Mouse (Mus musculus): ENCODE data around the gene Prmt2. TPM values are rescaled to one million over a fixed set of nuclear protein-coding genes. Genes with fewer than 3 reads are reported as not detected.

Prmt2 gene
- polyA plus RNA-seq (2012; rRNA removed) = 28.7 and 30.0 TPM in 2 replicates

DNA sequence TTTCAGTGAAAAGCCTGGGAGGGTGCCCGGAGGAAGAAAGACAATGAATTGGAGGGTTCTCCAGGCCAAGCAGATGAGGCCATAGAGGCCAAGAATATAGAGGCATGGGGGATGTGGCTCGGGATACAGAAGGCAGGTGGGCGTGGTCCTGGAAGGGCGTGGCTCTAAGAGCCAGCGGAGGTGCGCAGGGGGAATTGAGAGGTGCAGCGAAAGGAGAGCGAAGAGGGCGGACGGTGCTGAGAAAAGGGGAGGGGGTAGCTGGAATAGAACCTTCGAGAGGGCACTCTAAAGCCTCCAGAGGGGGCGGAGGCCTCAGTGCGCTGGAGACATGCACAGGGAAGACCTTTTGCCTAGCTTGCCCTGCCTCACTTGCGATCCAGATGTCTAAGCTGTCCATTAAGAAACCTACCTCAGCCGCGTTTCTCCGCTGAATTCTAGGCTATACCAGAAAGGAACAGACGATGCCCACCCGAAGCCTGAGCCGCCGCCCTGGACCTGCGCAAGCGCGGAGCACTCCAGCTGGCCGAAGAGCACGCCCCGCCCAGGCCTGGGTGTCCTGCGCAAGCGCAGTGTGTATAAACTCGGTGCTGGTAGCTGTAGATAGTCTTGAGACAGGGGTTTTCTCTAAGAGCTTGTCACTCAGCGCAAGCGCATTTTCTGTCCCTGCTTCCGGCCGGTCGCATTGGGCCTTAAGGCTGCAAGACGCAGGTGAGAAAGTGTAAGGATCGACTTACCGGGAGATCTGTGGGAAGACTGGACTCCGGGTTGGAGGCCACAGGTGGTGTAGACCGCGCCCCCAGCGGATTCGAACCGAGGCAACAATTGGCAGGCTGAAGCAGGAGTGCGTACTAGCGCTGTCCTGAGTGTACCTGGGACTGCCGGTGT is at the start of gene Prmt2:
Gene Prmt2 (minus strand): TSS at position 525 of the 885 bp plus-strand sequence.
- WGBS = under 1% methylated on average over 47 of the region's 47 CpGs

DNA sequence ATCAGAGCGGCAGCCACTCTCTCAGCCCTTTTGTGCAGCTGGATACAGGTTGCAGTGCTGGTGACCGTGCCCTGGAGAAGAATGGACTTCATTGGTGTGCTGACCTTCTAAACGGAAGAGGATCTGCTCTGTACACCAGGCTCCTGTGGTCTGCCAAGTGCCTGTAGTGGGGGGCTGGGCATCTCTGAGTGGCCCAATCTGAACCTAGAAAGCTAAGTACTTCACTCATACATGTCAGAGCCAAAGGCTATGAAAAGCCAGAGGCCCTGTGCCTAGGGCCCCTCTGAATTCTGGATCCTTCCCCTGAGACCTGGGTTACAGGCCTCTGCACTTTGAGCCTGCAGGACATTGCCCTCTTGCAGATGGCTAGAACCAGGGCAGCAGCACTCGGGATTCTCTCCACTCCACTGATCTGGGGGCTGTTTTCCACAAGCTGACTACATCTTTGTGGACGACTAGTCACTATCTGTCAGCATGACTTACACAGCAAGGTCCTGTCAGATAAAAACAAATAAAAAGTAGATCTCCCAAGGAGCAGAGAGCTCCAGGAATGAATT is 41.0 kb upstream of the Prmt2 start:
- 60% methylated on average over 5 of the region's 5 CpGs for WGBS
- TF ChIP-seq POLR2A (IDR thresholded peaks at IDR 0.05; ENCODE audit: low read depth, low read length) (no peak), CTCF (conservative IDR thresholded peaks at IDR 0.05; ENCODE audit: insufficient read depth, insufficient read length, low read depth, low read length) (no peak)
- Histone ChIP-seq H3K27ac (ENCODE audit: insufficient read depth, low read depth, low read length) (no peak overlapping the region), H3K27me3 (replicated peaks; ENCODE audit: control insufficient read depth, insufficient read depth, low read length) (no peaks in the 10 kb centered on the region), H3K4me3 (ENCODE audit: insufficient read depth, low read depth, low read length) (no peak overlapping the region), H3K4me1 (ENCODE audit: control insufficient read depth, insufficient read depth, low read length) (peaks cover 7% of the 10 kb centered on the region; the same call in 1 of the 2 replicates), H3K36me3 (ENCODE audit: control insufficient read depth, insufficient read depth, low read length) (no peaks in the 10 kb centered on the region)
- peak; percentile 68 for DNase-seq

More for the DNA sequence above, at the start of gene Prmt2:
- DNase-seq = peak; percentile 94
- Histone ChIP-seq H3K36me3 (ENCODE audit: control insufficient read depth, insufficient read depth, low read length) (no peaks in the 10 kb centered on the region), H3K27me3 (replicated peaks; ENCODE audit: control insufficient read depth, insufficient read depth, low read length) (no peaks in the 10 kb centered on the region), H3K27ac (ENCODE audit: insufficient read depth, low read depth, low read length) (peak within 1 kb of the TSS; percentile 49), H3K4me1 (ENCODE audit: control insufficient read depth, insufficient read depth, low read length) (peaks cover 2% of the 10 kb centered on the region; the same call in 1 of the 2 replicates), H3K4me3 (ENCODE audit: insufficient read depth, low read depth, low read length) (peak within 1 kb of the TSS; percentile 78)
- no peak; the same call in 1 of the 2 replicates for TF ChIP-seq CTCF (conservative IDR thresholded peaks at IDR 0.05; ENCODE audit: insufficient read depth, insufficient read length, low read depth, low read length)
- no peak for TF ChIP-seq POLR2A (IDR thresholded peaks at IDR 0.05; ENCODE audit: low read depth, low read length)

DNA sequence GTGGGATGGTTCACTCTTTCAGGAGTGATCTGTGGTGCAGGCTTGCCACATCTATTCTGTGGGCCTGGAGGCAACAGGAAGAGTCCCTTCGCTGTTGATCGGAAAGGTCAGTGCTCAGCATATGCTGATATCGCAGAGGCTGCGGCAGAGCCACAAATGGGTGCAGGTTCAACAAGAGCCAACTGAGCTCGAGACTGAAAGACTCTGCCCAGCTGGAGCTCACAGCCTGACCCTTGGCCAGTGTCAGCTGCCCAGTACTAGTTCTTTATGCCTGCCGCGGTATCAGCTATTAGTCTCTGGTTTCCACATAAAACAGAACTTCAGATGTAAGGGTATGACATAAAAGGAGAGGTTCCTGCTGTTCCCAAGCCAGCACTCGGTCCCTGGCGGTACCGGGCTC is 37.6 kb upstream of the Prmt2 start:
- H3K27ac ChIP-seq (ENCODE audit: insufficient read depth, low read depth, low read length) = no peak overlapping the region
- WGBS = 56% methylated on average over 10 of the region's 10 CpGs
- TF ChIP-seq POLR2A (IDR thresholded peaks at IDR 0.05; ENCODE audit: low read depth, low read length) = no peak
- no peak for TF ChIP-seq CTCF (conservative IDR thresholded peaks at IDR 0.05; ENCODE audit: insufficient read depth, insufficient read length, low read depth, low read length)
- H3K27me3 ChIP-seq (replicated peaks; ENCODE audit: control insufficient read depth, insufficient read depth, low read length) = no peaks in the 10 kb centered on the region
- no peak overlapping the region for H3K4me3 ChIP-seq (ENCODE audit: insufficient read depth, low read depth, low read length)
- peaks cover 7% of the 10 kb centered on the region; the same call in 1 of the 2 replicates for H3K4me1 ChIP-seq (ENCODE audit: control insufficient read depth, insufficient read depth, low read length)
- no peaks in the 10 kb centered on the region for H3K36me3 ChIP-seq (ENCODE audit: control insufficient read depth, insufficient read depth, low read length)
- DNase-seq = peak; percentile 65

DNA sequence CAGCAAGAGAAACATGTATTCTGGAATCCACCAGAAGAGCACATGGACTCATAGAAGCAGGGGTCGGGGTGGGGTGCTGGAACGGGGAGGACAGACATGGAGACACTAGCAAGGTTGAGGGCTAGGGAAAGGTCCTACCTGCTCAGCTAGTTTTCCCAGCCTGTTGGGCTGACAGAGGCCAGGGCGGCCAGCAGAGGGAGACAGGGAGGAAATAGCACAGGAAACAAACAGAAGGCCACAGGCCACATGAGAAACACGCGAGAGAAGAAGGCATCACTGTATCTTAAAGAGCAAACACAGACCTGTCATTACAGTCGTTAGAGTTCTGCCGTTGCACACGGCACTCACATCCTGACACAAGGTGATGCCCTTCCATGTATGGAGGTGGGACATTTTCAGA is 33.6 kb upstream of the Prmt2 start:
- Histone ChIP-seq H3K4me1 (ENCODE audit: control insufficient read depth, insufficient read depth, low read length) (no peaks in the 10 kb centered on the region; the same call in 1 of the 2 replicates), H3K36me3 (ENCODE audit: control insufficient read depth, insufficient read depth, low read length) (no peaks in the 10 kb centered on the region), H3K27ac (ENCODE audit: insufficient read depth, low read depth, low read length) (no peak overlapping the region), H3K27me3 (replicated peaks; ENCODE audit: control insufficient read depth, insufficient read depth, low read length) (no peaks in the 10 kb centered on the region), H3K4me3 (ENCODE audit: insufficient read depth, low read depth, low read length) (no peak overlapping the region)
- 41% methylated on average over 8 of the region's 8 CpGs for WGBS
- peak; percentile 49 for DNase-seq
- TF ChIP-seq POLR2A (IDR thresholded peaks at IDR 0.05; ENCODE audit: low read depth, low read length) (no peak), CTCF (conservative IDR thresholded peaks at IDR 0.05; ENCODE audit: insufficient read depth, insufficient read length, low read depth, low read length) (peak; percentile 70)

DNA sequence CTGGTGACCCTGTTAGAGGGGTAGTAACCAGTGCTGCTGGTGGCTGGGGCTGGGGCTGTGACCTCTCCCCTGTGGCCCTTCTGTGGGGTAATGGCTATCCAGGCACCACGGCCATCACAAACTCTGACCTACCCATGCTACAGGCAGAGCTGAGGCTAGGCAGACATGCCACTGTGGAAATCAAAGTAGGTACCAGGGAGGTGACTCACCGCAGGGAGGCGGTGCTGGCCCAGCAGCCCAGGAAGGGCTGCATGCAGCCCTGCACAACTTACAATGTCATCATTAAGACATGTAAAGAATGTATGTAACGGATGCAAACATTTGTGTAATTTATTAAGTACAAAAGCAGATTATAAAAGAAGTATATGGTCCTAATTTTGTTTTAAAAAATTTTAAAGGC is 24.8 kb upstream of the Prmt2 start:
- H3K27ac ChIP-seq (ENCODE audit: insufficient read depth, low read depth, low read length) = no peak overlapping the region
- H3K27me3 ChIP-seq (replicated peaks; ENCODE audit: control insufficient read depth, insufficient read depth, low read length) = no peaks in the 10 kb centered on the region
- H3K4me3 ChIP-seq (ENCODE audit: insufficient read depth, low read depth, low read length) = no peak overlapping the region
- TF ChIP-seq POLR2A (IDR thresholded peaks at IDR 0.05; ENCODE audit: low read depth, low read length) (no peak), CTCF (conservative IDR thresholded peaks at IDR 0.05; ENCODE audit: insufficient read depth, insufficient read length, low read depth, low read length) (no peak)
- no peaks in the 10 kb centered on the region for H3K36me3 ChIP-seq (ENCODE audit: control insufficient read depth, insufficient read depth, low read length)
- no peak for DNase-seq
- no peaks in the 10 kb centered on the region for H3K4me1 ChIP-seq (ENCODE audit: control insufficient read depth, insufficient read depth, low read length)
- 88% methylated on average over 4 of the region's 4 CpGs for WGBS

DNA sequence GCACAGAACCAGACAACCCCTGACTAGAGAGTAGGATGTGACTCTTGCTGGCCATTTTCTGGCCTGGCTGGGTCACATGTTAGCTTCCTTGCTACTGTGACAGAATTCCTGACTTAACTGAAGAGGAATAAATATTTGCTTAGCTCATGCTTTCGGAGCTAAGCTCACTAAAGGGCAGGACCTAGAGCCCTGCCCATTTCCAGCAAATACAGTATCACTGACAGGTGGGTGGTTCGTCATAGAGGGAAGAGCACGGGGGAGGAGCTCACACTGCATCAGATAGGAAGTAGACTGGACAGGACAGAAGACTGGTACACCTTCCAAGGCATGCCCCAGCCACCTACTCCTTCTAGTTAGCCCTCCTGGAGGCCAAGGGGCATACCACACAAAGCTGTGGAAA is 23.8 kb upstream of the Prmt2 start:
- DNase-seq = no peak
- Histone ChIP-seq H3K36me3 (ENCODE audit: control insufficient read depth, insufficient read depth, low read length) (no peaks in the 10 kb centered on the region), H3K4me3 (ENCODE audit: insufficient read depth, low read depth, low read length) (no peak overlapping the region), H3K27ac (ENCODE audit: insufficient read depth, low read depth, low read length) (no peak overlapping the region), H3K27me3 (replicated peaks; ENCODE audit: control insufficient read depth, insufficient read depth, low read length) (no peaks in the 10 kb centered on the region), H3K4me1 (ENCODE audit: control insufficient read depth, insufficient read depth, low read length) (no peaks in the 10 kb centered on the region)
- TF ChIP-seq POLR2A (IDR thresholded peaks at IDR 0.05; ENCODE audit: low read depth, low read length) (no peak), CTCF (conservative IDR thresholded peaks at IDR 0.05; ENCODE audit: insufficient read depth, insufficient read length, low read depth, low read length) (no peak)
- 74% methylated on average over 3 of the region's 3 CpGs for whole genome bisulfite sequencing
